Mouse (Mus musculus) embryonic facial prominence, embryonic 10.5 days (tissue): Measurements from ENCODE around the gene Gusb. TPM values are rescaled to one million over a fixed set of nuclear protein-coding genes. Genes with fewer than 3 reads are reported as not detected.
A peak's percentile ranks its signal among the peaks of the same experiment; 100 is the strongest.
"Not testable (repeated sequence)": the region's sequence is repeated elsewhere in the genome, so short reads cannot be mapped to it uniquely, and the experiment has no call there.

Source experiments
- DNase-seq: peaks from one replicate; pipeline ENCODE4 v3.0.0-alpha.2; 2017; ENCODE audit warnings: low spot score
- H3K27ac ChIP-seq: fragments of 300-500 bp; sonication (generic); replicated peaks from 2 replicates; pipeline ENCODE4 v1.5.1; 2016; ENCODE audit warnings: mild to moderate bottlenecking
- H3K27me3 ChIP-seq: fragments of 300-500 bp; sonication (generic); replicated peaks from 2 replicates; pipeline ENCODE4 v1.6.1; 2016; ENCODE audit warnings: low read depth, mild to moderate bottlenecking; ENCODE audit not compliant: poor library complexity, severe bottlenecking
- H3K36me3 ChIP-seq: fragments of 300-500 bp; sonication (generic); replicated peaks from 2 replicates; pipeline ENCODE4 v1.6.1; 2016; ENCODE audit warnings: mild to moderate bottlenecking, moderate library complexity
- H3K4me1 ChIP-seq: fragments of 300-500 bp; sonication (generic); 2 replicates; pipeline ENCODE4 v1.6.1; 2016
- H3K4me3 ChIP-seq: fragments of 300-500 bp; sonication (generic); 2 replicates; pipeline ENCODE4 v1.5.1; 2016; ENCODE audit warnings: mild to moderate bottlenecking, moderate library complexity
- H3K9me3 ChIP-seq: fragments of 300-500 bp; sonication (generic); 2 replicates; pipeline ENCODE4 v1.6.1; 2016; ENCODE audit warnings: mild to moderate bottlenecking
- WGBS: fragments of 180-500 bp; shearing (Covaris S2); methylation state at CpG from one replicate; pipeline ENCODE4 v1.1.7; 2016; 5-methylcytosine and 5-hydroxymethylcytosine counted together
- polyA plus RNA-seq: library from polyadenylated mRNA; unstranded; fragments of >200 nt; fragmentation: Nextera tagmentation; extraction: Ambion mirVana; gene quantifications from 2 replicates; pipeline ENCODE4 v1.2.1, GENCODE M21; 2016

The Gusb gene
- polyA plus RNA-seq, 1 experiment from 2014 or later, result 45.3 TPM

- no peak for DNase-seq
- peaks cover 3% of the 10 kb centered on the region; the same call in 1 of the 2 replicates for H3K4me1 ChIP-seq
- H3K36me3 ChIP-seq, result peaks cover 28% of the 10 kb centered on the region
- WGBS, result 96% methylated on average over 4 of the region's 4 CpGs
- H3K27ac ChIP-seq, result no peak overlapping the region
- no peak overlapping the region for H3K4me3 ChIP-seq
- no peaks in the 10 kb centered on the region for H3K27me3 ChIP-seq
- H3K9me3 ChIP-seq, result no peaks in the 10 kb centered on the region
Measured at GRCm38 (mm10) chr5:129952143-129952542, 50.7 kb downstream of the Gusb start.

GRCm38 (mm10) chr5:129947528-129948033, 55.3 kb downstream of the Gusb start:
- no peaks in the 10 kb centered on the region for H3K27me3 ChIP-seq
- DNase-seq, result no peak
- H3K9me3 ChIP-seq, result no peaks in the 10 kb centered on the region
- 97% methylated on average over 2 of the region's 2 CpGs for WGBS
- H3K36me3 ChIP-seq, result peaks cover 49% of the 10 kb centered on the region
- H3K27ac ChIP-seq, result no peak overlapping the region
- H3K4me1 ChIP-seq, result peaks cover 10% of the 10 kb centered on the region
- no peak overlapping the region for H3K4me3 ChIP-seq

GRCm38 (mm10) chr5:129943402-129943801, 59.4 kb downstream of the Gusb start:
- H3K4me3 ChIP-seq, result peak overlapping the region; percentile 96
- H3K4me1 ChIP-seq, result peaks cover 15% of the 10 kb centered on the region
- H3K27me3 ChIP-seq, result no peaks in the 10 kb centered on the region
- H3K36me3 ChIP-seq, result peaks cover 34% of the 10 kb centered on the region
- no peaks in the 10 kb centered on the region for H3K9me3 ChIP-seq
- no peak overlapping the region for H3K27ac ChIP-seq
- DNase-seq, result no peak
- WGBS, result 83% methylated on average over 1 of the region's 1 CpGs

GRCm38 (mm10) chr5:129942073-129942939, 60.5 kb downstream of the Gusb start:
- peak; percentile 57 for DNase-seq
- not testable (repeated sequence) for H3K27me3 ChIP-seq, H3K9me3 ChIP-seq
- peak overlapping the region; percentile 90 for H3K27ac ChIP-seq
- peaks cover 23% of the 10 kb centered on the region for H3K36me3 ChIP-seq
- H3K4me1 ChIP-seq, result peaks cover 15% of the 10 kb centered on the region
- WGBS, result 2% methylated on average over 55 of the region's 82 CpGs
- peak overlapping the region; percentile 96 for H3K4me3 ChIP-seq

GRCm38 (mm10) chr5:129941495-129942045, 61.3 kb downstream of the Gusb start, which contains the start of gene Vkorc1l1:
TSS of gene Vkorc1l1 (plus strand) at chr5:129941970.
- peak; percentile 99 for DNase-seq
- H3K27me3 ChIP-seq, result no peaks in the 10 kb centered on the region
- H3K27ac ChIP-seq, result peak within 1 kb of the TSS; percentile 90
- WGBS, result under 1% methylated on average over 59 of the region's 59 CpGs
- H3K36me3 ChIP-seq, result peaks cover 16% of the 10 kb centered on the region
- peak within 1 kb of the TSS; percentile 96 for H3K4me3 ChIP-seq
- H3K4me1 ChIP-seq, result peaks cover 15% of the 10 kb centered on the region
- H3K9me3 ChIP-seq, result no peaks in the 10 kb centered on the region

- Histone ChIP-seq H3K27me3 (no peaks in the 10 kb centered on the region), H3K4me3 (peak overlapping the region; percentile 96), H3K4me1 (peaks cover 15% of the 10 kb centered on the region), H3K9me3 (no peaks in the 10 kb centered on the region), H3K27ac (peak overlapping the region; percentile 72), H3K36me3 (peaks cover 16% of the 10 kb centered on the region)
- DNase-seq, result no peak
- WGBS, result 12% methylated on average over 9 of the region's 9 CpGs
Measured at GRCm38 (mm10) chr5:129940736-129941494, 61.9 kb downstream of the Gusb start.

- Histone ChIP-seq H3K9me3 (no peaks in the 10 kb centered on the region), H3K36me3 (peaks cover 11% of the 10 kb centered on the region), H3K27me3 (no peaks in the 10 kb centered on the region), H3K4me1 (peaks cover 15% of the 10 kb centered on the region), H3K4me3 (no peak overlapping the region), H3K27ac (no peak overlapping the region)
- no peak for DNase-seq
- WGBS, result 78% methylated on average over 2 of the region's 2 CpGs
Measured at GRCm38 (mm10) chr5:129940281-129940680, 62.6 kb downstream of the Gusb start.

Other genes starting within 250 kb of the Gusb start
- 35.5 and 38.6 TPM in 2 replicates for gene Psph, start 215.6 kb downstream of the Gusb start, polyA plus RNA-seq
- gene Sumf2, start 156.1 kb downstream of the Gusb start, polyA plus RNA-seq, result 44.3 and 44.9 TPM in 2 replicates
- 1,193 and 1,199 TPM in 2 replicates for gene Chchd2, start 115.6 kb downstream of the Gusb start, polyA plus RNA-seq
- 7.4 and 7.7 TPM in 2 replicates for gene Zbed5, start 107.3 kb downstream of the Gusb start, polyA plus RNA-seq
- 0.11 and 0.19 TPM in 2 replicates for gene Phkg1, start 104.5 kb downstream of the Gusb start, polyA plus RNA-seq
- gene Nupr1l, start 94.5 kb downstream of the Gusb start, polyA plus RNA-seq, result 3.5 and 3.7 TPM in 2 replicates
- gene Vkorc1l1, start 61.1 kb downstream of the Gusb start, polyA plus RNA-seq, result 29.2 and 34.7 TPM in 2 replicates
- 34.2 and 34.8 TPM in 2 replicates for gene Asl, start 26.2 kb upstream of the Gusb start, polyA plus RNA-seq
- gene Crcp, start 26.2 kb upstream of the Gusb start, polyA plus RNA-seq, result 53.3 and 54.4 TPM in 2 replicates
- gene Tpst1, start 70.3 kb upstream of the Gusb start, polyA plus RNA-seq, result 52.3 and 55.6 TPM in 2 replicates
- 4.7 and 5.1 TPM in 2 replicates for gene Kctd7, start 141.8 kb upstream of the Gusb start, polyA plus RNA-seq
- gene Rabgef1, start 168.7 kb upstream of the Gusb start, polyA plus RNA-seq, result 26.2 and 27.2 TPM in 2 replicates
- gene Tmem248, start 214.0 kb upstream of the Gusb start, polyA plus RNA-seq, result 37.7 and 39.1 TPM in 2 replicates